Mouse (Mus musculus): ENCODE data around the gene Usp35.

Usp35 gene

GRCm38 (mm10) chr7:97346111-97346821, 14.4 kb upstream of the Usp35 start:
- DNase-seq (ENCODE audit: low read depth): no peak

- no peak for DNase-seq (ENCODE audit: low read depth)
These were observed 13.5 kb upstream of the Usp35 start for GRCm38 (mm10) chr7:97345229-97345871.

GRCm38 (mm10) chr7:97344655-97345054, 12.8 kb upstream of the Usp35 start:
- no peak for DNase-seq (ENCODE audit: low read depth)

- no peak for DNase-seq (ENCODE audit: low read depth)
These were observed 11.1 kb upstream of the Usp35 start for GRCm38 (mm10) chr7:97342961-97343360.

GRCm38 (mm10) chr7:97340907-97341849, 9.4 kb upstream of the Usp35 start:
- peak; percentile 42 for DNase-seq (ENCODE audit: low read depth)

GRCm38 (mm10) chr7:97339623-97340022, 7.8 kb upstream of the Usp35 start:
- DNase-seq (ENCODE audit: low read depth): no peak

GRCm38 (mm10) chr7:97338593-97338992, 6.8 kb upstream of the Usp35 start:
- DNase-seq (ENCODE audit: low read depth): no peak

GRCm38 (mm10) chr7:97336678-97337077, 4.9 kb upstream of the Usp35 start:
- DNase-seq (ENCODE audit: low read depth): no peak

GRCm38 (mm10) chr7:97334406-97334805, 2.6 kb upstream of the Usp35 start:
- no peak for DNase-seq (ENCODE audit: low read depth)

- DNase-seq (ENCODE audit: low read depth): no peak
These were observed 1.5 kb upstream of the Usp35 start for GRCm38 (mm10) chr7:97333113-97333898.

- DNase-seq (ENCODE audit: low read depth): peak; percentile 14
These were observed 834 bp upstream of the Usp35 start for GRCm38 (mm10) chr7:97332667-97333041.

- no peak for DNase-seq (ENCODE audit: low read depth)
These were observed 732 bp downstream of the Usp35 start for GRCm38 (mm10) chr7:97330931-97331645.

GRCm38 (mm10) chr7:97329676-97330075, 2.1 kb downstream of the Usp35 start:
- no peak for DNase-seq (ENCODE audit: low read depth)

- no peak for DNase-seq (ENCODE audit: low read depth)
These were observed 2.8 kb downstream of the Usp35 start for GRCm38 (mm10) chr7:97328891-97329588.

GRCm38 (mm10) chr7:97327376-97327775, 4.4 kb downstream of the Usp35 start:
- no peak for DNase-seq (ENCODE audit: low read depth)

- DNase-seq (ENCODE audit: low read depth): no peak
These were observed 6.4 kb downstream of the Usp35 start for GRCm38 (mm10) chr7:97325156-97325985.

- DNase-seq (ENCODE audit: low read depth): no peak
These were observed 7.5 kb downstream of the Usp35 start for GRCm38 (mm10) chr7:97324342-97324741.

GRCm38 (mm10) chr7:97317706-97318105, 14.1 kb downstream of the Usp35 start:
- DNase-seq (ENCODE audit: low read depth): no peak

GRCm38 (mm10) chr7:97315656-97316055, 16.2 kb downstream of the Usp35 start:
- DNase-seq (ENCODE audit: low read depth): no peak

- DNase-seq (ENCODE audit: low read depth): no peak
These were observed 17.2 kb downstream of the Usp35 start for GRCm38 (mm10) chr7:97314646-97315045.

Data from c-Kit-positive CD71-positive TER-119-negative erythroid progenitor cells, embryonic 14.5 days (primary cell).